Mouse (Mus musculus) G1E-ER4 (cell line): ENCODE results near the gene Katnal1. TPM values are rescaled to one million over a fixed set of nuclear protein-coding genes. Genes with fewer than 3 reads are reported as not detected.

Experiments
- GATA1 ChIP-seq: IDR thresholded peaks from one replicate; pipeline ENCODE4 v1.8.0; 2012; ENCODE audit warnings: low read length, inconsistent platforms
- polyA plus RNA-seq: library from polyadenylated mRNA; stranded (reverse); fragments of >175 nt; gene quantifications from 2 replicates; pipeline ENCODE4 v1.2.3, GENCODE M21; 2012

Gene Katnal1
- not detected in 2 replicates for polyA plus RNA-seq

GRCm38 (mm10) chr5:148929116-148929449 is at the start of gene Katnal1:
Gene Katnal1 (minus strand): TSS chr5:148929320.
- TF ChIP-seq GATA1, result no peak

GRCm38 (mm10) chr5:148978458-148979165 is 49.5 kb upstream of the Katnal1 start:
- TF ChIP-seq GATA1, result no peak

GRCm38 (mm10) chr5:148977698-148978457 is 48.8 kb upstream of the Katnal1 start:
- TF ChIP-seq GATA1, result no peak

- no peak for TF ChIP-seq GATA1
Measured at GRCm38 (mm10) chr5:148976876-148977275, 47.8 kb upstream of the Katnal1 start.

- TF ChIP-seq GATA1, result no peak
Measured at GRCm38 (mm10) chr5:148975035-148975434, 45.9 kb upstream of the Katnal1 start.

- TF ChIP-seq GATA1, result no peak
Measured at GRCm38 (mm10) chr5:148973019-148973668, 44.0 kb upstream of the Katnal1 start.

- TF ChIP-seq GATA1, result no peak
Measured at GRCm38 (mm10) chr5:148972167-148972566, 43.0 kb upstream of the Katnal1 start.

- TF ChIP-seq GATA1, result no peak
Measured at GRCm38 (mm10) chr5:148969648-148970047, 40.5 kb upstream of the Katnal1 start.

- no peak for TF ChIP-seq GATA1
Measured at GRCm38 (mm10) chr5:148968958-148969576, 39.9 kb upstream of the Katnal1 start.

GRCm38 (mm10) chr5:148968179-148968578 is 39.1 kb upstream of the Katnal1 start:
- TF ChIP-seq GATA1, result no peak

- no peak for TF ChIP-seq GATA1
Measured at GRCm38 (mm10) chr5:148966395-148966794, 37.3 kb upstream of the Katnal1 start.

GRCm38 (mm10) chr5:148965691-148966333 is 36.7 kb upstream of the Katnal1 start:
- TF ChIP-seq GATA1, result no peak

- no peak for TF ChIP-seq GATA1
Measured at GRCm38 (mm10) chr5:148965089-148965591, 36.0 kb upstream of the Katnal1 start.

- no peak for TF ChIP-seq GATA1
Measured at GRCm38 (mm10) chr5:148964251-148964650, 35.1 kb upstream of the Katnal1 start.

- no peak for TF ChIP-seq GATA1
Measured at GRCm38 (mm10) chr5:148960211-148960610, 31.1 kb upstream of the Katnal1 start.
